Mouse (Mus musculus): ENCODE measurements around the gene Mecom.

DNA sequence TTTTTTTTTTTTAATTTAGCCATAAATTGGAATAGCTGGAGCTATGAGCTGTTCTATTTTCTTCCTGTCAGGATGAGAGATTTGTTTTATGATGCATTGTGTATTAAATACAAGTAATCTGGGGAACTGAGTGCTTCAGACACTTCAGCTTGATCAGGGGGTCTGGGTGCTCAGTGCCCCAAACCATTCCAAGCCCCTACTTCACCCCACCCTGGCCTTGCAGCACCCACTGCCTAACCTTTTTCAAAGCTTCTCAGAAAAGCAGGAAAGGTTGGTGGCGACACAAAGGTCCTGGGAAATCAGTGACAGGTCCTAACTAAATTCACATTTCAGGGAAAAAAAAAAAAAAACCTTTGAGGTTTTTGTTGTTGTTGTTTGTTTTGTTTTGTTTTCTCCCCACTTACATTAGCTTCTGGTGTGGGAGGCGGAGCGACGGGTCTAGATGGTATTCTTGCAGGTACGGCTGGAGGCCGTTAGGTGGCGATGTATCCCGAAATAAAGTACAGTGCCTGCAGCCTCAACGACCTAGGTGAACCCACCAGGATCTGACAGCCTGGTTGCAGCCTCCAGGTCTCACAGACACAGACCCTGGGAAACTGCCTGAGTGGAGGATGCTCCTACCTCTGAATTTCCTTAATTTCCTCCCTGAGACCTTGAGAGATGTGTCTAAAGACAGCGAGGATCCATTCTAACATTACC is 532.7 kb downstream of the Mecom start:
- TF ChIP-seq CTCF (IDR thresholded peaks at IDR 0.05; ENCODE audit: low read depth, low read length) (peak; percentile 24; the same call in 1 of the 2 replicates), POLR2A (IDR thresholded peaks at IDR 0.05; ENCODE audit: borderline replicate concordance, low read depth, low read length) (no peak)
